Mouse (Mus musculus) cerebellum, postnatal 10 days (tissue): ENCODE results near the gene Galnt7.

Source experiments
- DNase-seq, 2 experiments: peaks; one replicate each; pipeline ENCODE4 v3.0.0; 2021; ENCODE audit warnings: mixed read lengths in 2 of 2

Gene Galnt7

DNA sequence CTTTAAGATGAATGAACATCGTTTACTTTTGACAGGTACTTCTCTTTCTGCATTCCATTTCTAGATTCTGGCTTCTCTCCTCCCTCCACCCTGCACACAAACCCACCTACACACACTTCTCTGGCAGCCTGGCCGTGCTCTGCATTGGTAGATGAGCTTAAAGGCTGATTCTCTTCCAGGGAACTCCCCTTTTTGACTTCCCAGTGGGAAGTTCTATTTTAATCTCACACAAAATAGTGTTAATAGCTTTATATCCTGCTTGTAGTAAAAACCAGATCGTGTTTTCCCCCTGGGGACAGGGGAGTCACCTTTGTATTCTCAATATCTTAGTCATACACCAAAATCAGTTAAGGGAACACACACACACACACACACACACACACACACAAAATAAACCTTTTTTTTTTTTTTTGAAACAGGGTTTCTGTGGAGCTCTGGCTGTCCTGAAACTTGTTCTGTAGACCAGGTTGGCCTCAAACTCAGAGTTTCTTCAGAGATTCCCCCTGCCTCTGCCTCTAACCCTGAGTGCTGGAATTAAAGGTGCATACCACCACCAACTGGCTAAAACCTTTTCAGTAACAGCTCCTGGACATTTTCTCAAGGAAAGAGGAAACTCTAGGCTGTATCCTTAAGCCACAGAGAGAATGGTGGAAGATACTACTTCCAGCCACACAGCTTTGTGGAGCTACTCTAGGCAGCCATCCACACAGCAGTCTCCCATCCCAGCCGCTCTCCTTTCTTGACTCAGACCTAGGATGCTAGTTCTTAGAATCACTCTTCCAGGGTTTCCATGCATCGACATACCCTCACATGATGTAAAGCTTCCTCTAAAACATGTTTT, 24.7 kb downstream of the Galnt7 start:
- DNase-seq: no peak

DNA sequence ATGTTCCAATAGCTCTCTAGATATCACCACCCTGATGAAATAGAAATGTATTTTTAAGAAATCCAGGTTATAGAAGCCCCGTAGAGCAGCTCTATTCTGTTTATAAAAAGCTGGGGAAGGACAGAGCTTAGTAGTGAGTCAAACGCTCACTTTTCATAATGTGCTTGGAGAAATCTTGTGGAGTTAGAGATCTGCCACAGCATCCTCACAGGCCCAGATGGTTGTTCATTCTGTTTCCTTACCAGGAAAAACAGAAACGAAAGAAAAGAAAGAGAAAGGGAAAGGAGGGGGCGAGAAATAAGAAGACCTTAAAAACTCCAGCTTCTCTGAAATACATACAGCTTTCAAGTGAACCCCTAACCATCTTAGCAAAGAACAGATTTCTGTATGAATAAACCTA, 28.9 kb downstream of the Galnt7 start:
- DNase-seq: no peak

DNA sequence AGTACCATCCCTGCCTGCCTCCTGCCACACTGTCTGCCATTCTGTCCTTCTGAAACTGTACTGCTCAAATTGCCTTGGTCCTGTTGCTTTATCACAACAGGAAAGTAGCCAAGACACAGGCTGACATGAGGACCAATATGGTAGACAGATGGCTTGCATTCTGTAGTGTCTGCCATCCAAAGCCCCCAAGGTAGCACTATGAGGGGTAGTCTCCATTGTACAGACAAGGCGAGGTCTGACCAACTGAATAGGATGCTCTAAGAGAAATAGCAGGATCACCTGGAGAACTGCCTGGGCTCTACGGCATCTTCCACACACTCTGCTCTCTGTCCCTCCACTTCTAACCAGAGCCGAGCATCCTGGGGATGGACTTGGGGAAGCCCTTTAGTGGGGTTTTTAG, 29.8 kb downstream of the Galnt7 start:
- peak; percentile 42 to 50 for DNase-seq

DNA sequence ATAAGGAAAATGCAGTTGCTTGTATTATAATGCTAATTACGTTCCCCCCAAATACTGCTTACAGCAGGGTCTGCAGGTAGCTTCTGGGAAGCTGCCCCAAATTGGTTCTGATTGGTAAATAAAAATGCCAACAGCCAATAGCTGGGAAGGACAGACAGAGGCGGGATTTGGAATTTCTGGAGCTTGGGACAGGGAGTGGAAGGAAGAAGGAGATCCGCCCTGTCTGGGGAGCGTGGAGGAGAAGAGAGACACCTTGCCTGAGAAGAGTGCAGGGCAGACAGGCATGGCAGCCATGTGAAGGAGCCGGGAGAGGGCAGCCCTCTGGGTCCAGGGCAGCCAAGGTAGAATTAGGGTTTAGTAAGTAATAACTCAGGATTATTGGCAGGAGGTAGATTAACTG, 35.9 kb downstream of the Galnt7 start:
- no peak for DNase-seq

DNA sequence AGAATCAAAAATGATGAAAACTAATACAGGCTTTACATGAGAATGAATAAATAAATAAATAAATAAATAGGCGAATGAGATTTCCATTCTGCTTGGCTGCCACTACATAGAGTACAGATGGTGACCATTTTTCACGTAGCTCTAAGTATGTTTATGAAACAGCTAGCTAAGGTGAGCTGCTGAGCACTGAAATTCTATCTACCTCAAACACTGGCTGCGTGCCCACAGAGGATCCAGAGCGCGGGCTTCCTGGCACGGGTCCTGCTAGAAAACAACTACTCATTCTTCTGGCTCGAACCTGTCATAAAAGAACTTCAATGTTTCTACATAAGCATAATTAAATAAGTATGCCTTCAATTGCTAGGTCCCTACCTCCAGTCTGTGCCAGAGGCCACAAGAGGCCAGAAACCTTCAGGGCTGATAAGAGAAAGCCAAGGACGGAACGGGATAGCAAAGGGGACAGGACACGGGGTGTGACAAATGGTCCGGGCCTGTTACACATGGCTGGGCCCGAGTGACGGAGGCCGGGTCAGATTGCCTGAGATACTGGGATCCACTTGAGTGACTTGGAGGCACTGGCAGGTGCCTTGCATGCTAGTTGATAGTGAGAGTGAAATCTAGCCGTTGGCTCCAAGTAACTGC, 37.7 kb downstream of the Galnt7 start:
- peak; percentile 78 for DNase-seq

DNA sequence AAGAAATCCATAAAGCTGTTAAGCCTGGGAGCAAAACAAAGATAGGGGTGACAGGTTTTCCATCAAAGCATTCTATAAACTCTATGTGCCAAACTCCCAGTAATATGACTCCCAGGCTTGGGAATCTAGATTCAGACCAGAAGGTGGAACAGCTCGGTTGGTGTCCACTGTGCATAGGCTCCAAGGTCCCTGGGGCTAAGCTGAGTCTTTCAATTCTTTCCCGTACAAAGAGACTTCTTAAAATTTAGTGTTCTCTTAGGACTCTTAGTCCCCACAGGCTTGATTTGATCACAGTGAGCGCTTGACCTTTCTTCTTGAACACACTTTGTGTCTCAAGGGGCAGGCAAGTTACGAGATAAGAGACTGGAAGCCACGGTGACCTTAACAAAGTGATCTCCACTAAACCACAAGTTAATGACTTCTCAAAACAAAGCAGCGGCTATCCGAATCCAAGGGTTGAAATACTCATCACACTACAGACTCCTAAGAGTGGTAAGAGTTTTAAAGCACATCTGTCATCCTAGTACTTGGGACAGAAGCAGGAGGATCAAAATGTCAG, 41.3 kb downstream of the Galnt7 start:
- DNase-seq: peak in 1 of 2 experiments; percentile 8

DNA sequence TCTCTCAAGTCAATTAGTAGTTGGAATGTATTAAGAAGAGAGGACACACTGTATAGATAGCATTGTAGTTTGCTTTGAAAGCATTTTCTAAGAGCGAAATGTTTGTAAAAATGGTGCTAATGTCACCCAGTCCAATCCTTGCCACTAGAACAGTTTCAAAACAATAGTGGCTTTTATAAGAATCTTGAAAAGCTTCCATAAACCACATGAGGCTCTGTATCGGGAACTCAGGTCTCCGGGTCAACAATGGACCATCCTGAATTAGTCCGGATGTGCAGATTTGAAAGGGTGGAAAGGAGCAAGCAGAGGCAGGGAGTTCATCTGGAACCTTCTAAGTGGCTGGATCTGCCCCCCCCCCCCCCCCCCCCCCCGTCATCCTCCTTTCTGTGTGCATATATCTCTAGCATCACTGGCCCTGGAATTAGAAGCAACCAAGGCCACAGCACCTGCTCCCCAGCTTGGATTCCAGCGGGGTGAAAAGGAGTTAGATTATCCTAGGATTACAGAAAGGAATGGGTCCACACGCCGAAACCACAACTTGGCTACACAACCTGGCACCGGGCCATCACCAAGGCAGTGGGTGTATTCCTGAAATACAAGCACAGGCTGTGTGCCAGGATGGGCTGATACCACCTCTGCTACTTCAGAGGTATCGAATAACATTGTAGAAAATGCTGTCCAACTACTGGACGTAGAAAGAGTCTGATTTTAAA, 42.0 kb downstream of the Galnt7 start:
- DNase-seq: peak; percentile 87 to 88

DNA sequence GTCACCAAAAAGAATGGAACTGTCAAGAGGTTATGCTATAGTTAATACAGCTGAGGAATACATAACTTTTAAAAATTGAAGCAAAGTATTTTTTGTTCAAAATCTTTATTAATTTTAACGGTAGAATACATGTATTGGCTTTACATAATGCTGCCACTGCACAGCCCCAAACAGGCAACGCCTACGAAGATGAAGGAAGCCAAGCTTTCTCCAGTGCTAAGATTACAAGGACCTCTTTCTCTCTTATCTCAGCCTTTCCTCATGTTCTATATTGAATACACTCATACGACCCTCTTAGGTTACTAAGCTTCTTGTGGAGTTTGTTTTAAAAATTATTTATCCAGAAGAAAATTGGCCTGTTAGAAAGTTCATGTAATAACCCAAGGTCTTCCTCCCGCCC, 50.3 kb downstream of the Galnt7 start:
- DNase-seq: no peak

DNA sequence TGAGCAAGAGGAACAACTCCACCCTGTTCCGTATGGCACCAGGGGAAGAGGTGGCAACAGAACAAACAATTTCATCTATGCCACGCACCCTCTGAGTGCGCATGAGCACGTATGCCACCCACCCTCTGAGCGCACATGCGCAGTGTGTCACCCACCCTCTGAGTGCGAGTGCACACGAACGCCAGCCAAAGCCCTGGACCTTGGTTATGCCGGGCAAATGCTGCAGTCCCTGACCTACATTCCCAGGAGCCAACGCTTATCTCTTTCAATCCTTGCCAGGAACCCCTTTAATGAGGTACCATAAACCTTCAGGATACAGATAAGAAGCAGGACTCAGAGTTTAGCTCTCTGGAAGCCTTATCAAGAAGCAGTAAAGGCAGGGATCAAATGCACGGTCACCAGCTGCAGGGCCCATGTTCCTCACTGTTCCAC, 50.8 kb downstream of the Galnt7 start:
- peak; percentile 67 to 69 for DNase-seq

DNA sequence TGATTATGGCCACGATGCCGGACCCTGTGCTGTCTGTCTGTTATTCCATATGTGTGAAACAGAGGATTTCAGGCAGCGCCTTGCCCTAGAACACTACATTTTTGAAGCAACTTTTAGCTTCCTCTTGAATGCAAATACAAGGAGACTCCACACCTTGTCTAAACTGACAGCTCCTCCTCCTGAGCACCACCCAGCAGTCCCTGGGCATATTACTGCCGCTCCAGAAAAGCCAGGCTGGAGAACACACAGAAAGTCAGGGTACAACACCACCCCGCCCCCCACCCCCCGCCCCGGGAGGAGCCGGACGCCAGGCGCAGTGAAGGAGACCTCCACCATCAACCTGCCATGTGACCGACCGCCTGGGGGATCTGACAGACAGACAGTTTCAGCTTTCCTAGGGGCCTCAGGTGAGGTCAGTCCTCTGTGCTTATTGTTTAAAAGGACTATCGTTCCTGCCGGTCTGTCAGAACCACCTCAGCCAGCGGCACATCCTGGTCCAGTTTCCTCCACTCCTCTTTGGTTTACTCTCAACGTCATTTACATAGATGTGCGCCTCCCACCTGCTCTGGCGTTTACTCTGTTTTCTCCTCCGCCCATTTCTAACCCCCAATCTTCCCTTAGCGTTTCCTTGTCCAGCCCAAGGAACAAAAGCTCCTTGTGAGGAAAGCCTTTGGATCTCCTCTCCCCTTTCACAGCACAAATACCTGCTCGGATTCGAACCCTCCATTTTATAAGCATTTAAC, 52.8 kb downstream of the Galnt7 start:
- peak in 1 of 2 experiments; percentile 16 for DNase-seq

DNA sequence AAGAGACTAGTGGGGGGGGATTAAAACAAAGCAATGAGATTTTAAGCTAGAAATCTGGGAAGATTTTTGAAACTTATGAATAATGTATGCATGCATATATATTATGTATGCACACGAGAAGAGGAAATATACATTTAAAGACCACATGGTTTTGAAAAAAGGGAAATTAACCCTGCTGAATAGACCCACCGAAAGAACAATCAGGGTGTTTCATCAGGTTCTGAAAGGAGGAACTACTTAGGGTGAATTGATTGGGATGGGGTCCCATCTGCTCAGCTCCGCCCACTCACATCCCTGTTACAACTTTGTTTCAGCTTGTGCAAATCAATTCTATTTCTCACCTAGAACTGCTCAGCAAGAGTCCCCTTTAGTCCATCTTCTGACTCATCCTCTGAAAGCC, 57.0 kb downstream of the Galnt7 start:
- DNase-seq: no peak

DNA sequence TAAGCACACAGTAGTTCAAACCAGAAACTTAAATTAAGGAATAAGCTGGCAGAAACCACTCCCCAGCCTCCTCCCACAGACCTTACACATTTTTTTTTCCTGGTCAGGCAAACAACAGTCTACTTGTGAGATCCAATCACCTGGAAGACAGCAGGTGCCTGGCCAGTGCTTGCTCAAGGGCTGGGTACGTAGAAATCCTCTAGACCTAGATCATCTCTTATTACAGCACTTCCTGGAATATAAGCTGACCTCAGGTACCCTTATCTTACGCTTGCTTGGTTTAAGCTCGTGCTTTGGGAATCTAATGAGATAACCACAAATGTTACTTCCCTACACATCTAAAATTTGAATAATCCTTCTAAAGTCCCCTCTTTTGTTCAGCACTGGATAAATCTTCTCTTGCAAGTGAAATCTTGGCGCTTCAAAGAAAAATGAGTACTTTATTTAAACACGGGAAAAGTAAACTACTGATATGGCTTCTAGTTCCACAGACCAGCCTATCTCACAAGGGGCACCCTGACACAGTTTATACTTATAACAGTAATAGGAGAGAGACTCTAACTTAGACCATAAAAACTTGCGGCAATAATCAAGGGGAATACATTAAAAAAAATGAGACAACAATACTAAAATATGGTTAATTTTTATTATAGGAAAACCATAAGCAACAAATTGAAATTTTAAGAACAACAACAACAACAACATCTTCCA, 58.5 kb downstream of the Galnt7 start:
- DNase-seq: no peak

DNA sequence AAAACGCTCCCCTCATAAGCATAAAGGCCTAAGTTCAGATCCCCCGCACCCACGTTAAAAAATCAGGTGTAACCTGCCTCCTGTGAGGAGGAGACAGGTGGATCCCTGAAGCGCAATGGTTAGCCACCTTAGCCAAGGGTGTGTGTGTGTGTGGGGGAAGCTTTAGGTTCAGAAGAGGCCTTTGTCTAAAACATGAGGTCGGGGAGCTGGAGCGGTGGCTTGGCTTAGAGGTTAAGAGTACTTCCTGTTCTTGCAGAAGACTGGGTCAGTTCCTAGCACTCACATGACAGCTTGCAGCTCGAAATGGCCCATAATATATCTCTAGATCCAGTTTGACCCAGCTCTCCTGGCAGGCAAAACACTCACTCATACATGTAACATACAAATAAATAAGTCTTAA, 60.2 kb downstream of the Galnt7 start:
- no peak for DNase-seq

DNA sequence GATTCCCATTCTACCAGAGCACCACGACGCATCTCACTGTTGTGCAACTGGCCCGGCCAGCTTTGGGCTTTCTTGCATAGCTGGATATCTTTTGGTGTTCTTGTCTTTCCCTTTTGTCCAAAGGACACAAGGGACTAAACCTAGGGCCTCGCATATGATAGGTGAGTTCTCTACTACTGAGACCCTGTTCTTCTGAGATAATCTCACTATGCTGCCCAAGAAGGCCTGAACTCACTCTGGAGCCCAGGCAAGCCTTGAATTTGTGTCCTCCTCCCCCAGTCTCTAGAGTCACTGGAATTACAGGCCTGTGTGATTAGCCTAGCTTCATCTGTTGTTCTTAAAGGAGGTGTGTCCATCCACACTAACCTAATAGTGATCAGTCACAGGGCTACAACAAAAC, 61.2 kb downstream of the Galnt7 start:
- no peak for DNase-seq

DNA sequence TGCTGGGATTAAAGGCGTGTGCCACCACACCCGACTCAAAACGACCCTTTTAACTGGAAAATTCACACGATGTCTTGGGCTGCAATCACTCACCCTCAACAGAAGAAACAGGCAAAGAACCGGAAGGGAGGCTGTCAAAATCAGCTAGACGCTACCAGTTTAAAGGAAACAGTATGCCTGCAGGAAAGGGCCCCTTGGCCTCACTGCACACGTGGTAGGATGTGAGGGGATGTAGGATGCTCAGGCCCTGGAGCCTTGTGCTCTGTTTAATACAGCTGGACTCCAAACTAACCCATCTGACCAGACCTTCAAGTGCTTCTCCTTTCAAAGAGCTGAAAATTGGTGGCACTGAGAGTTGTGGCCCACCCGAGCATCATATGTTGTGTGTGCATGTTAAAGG, 62.8 kb downstream of the Galnt7 start:
- no peak for DNase-seq

DNA sequence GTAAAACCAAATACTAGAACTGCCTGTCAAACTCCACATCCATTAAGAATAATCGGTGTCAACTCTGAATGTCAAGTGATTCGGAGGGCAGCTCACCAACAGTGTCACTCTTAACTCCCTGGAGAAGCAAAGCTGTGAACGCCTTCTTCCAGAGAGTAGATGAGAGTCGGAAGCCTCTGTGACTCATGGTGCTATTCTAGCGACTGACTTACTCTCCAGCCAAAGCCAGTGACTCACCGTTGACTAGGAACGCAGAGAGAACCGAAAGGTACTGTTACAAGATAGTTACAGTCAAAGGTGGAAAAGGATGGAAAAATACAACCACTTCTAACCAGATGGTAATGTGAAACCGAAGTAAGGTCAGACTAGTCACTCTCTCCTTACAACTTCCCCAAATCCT, 63.7 kb downstream of the Galnt7 start:
- DNase-seq: no peak

DNA sequence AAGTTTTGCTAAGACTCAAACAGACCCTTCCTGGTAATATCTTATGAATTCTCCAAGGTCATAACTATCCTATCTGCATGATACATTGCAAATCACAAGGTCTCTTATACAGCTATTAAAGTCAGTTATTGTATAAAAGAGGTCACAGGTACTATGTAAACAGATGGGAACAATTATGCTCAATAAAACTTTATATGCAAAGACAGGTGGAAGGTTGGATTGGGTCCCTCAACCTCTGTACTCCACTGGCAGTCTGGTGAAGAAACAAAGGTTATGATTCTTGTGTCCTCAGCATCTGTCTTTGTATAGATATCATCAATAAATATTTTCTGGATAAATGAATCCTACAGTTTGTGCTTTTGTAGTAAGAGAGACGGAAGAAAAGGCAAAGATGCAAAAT, 64.2 kb downstream of the Galnt7 start:
- no peak for DNase-seq

DNA sequence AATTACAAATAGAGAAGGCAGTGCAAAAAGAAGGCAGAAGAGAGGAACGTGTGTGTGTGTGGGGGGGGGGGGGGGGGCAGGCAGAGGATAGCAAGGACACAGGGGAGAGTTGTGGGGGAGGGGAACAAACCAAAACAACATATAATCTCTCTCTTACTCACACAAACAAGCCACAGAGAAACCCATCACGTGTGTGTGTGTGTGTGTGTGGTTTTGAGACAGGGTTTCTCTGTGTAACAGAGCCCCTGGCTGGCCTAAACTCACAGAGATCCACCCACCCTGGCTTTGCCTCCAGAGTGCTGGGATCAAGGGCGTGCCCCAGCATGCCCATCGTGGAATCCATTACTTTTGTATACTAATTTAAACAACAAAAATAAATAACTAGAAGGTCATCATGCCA, 66.2 kb downstream of the Galnt7 start:
- peak in 1 of 2 experiments; percentile 6 for DNase-seq

DNA sequence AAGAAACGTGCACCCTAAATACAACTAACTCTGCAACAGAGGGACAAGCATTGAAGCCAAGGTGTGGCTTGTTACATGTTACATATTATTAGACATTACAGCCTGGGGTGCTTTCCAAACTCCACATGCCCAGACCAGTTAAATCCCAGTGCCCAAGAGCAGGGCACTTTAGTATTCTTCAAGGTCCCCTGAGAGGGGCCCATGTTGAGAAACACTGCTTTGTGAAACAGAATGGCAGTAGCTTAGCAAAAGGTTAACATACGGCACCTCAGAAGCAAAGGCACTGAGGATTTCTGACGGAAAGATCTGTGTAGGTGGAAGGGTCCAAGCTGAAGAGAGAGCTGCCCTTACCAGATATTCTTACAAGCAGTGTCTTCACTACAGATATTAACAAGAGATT, 67.0 kb downstream of the Galnt7 start:
- DNase-seq: peak; percentile 20 to 21

DNA sequence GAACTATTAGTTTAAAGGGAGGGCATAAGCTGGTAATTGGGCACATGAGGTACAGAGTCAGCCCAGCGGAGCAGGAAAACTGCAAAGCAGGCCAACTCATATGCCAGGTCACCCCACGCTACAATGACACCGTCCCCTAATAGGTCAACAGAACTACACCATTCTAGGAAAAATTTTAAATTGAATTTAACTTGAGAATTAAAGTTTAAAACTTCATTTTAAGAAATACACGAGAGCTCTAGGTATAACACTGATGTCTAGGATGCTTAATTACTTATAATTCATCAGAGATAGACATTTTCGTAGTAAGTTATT, 67.7 kb downstream of the Galnt7 start:
- peak; percentile 49 to 51 for DNase-seq

DNA sequence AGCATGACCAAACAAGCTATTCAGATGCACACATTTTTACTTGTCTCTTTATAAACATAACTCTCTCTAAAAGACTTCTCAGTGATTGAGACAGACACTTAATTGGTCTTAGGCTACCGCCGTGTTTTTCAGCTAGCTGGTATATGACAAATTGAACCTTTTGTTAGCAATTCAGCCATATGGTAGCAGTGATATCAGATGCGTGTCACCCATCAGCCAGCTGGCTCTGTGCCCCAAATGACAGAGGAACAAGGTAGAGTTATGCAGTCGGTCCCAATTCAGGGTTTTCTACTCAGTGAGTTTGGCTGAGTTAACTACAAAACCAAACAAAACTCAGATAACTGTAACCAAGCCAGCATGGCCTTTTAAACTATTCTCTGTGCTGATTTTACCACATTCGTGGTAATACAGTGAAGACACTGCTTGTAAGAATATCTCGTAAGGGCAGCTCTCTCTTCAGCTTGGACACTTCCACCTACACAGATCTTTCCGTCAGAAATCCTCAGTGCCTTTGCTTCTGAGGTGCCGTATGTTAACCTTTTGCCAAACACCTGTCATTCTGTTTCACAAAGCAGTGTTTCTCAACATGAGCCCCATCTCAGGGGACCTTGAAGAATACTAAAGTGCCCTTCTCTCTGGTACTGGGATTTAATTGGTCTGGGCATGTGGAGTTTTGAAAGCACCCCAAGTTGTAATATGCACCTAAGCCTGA, 68.3 kb downstream of the Galnt7 start:
- peak; percentile 93 for DNase-seq

DNA sequence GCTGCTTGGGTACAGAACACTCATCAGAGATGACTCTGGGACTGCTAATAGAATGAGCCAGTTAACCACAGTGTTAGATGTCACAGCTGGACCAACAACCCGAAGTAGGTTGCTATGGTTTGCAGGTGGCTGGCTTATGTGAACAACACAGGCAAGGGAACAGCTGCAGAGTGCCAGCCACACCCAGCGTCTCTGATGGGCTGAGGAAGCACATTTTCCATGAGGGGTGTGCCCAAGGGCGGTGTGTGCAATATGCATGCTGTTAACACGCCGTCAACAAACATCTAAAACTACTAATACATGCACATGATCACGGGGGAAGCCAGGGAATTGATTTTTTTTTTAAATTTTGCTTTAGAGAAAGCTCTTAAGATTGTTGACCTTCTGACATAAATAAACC, 73.0 kb downstream of the Galnt7 start:
- no peak for DNase-seq
